Mouse (Mus musculus) spleen, adult 2 months (tissue): ENCODE measurements around the gene Usp13.

ENCODE experiments used
- CTCF ChIP-seq: fragments of 200-500 bp; IDR thresholded peaks from 2 replicates; pipeline ENCODE4 v1.5.1; 2011; ENCODE audit warnings: mild to moderate bottlenecking, inconsistent platforms; ENCODE audit not compliant: insufficient read depth, insufficient read length, insufficient replicate concordance; ENCODE audit errors: extremely low read depth
- POLR2A ChIP-seq: fragments of 200-500 bp; IDR thresholded peaks from 2 replicates; pipeline ENCODE4 v1.6.1; 2011; ENCODE audit warnings: low read depth, low read length, inconsistent platforms

- TF ChIP-seq CTCF (no peak), POLR2A (no peak)
Measured at GRCm38 (mm10) chr3:32888886-32889285, 71.5 kb downstream of the Usp13 start.
